Mouse (Mus musculus): ENCODE data around the gene Prss29. TPM values are rescaled to one million over a fixed set of nuclear protein-coding genes. Genes with fewer than 3 reads are reported as not detected.

Gene Prss29
- 0.65 and 1.5 TPM in 2 replicates for polyA plus RNA-seq (2012; ENCODE audit: low replicate concordance)

DNA sequence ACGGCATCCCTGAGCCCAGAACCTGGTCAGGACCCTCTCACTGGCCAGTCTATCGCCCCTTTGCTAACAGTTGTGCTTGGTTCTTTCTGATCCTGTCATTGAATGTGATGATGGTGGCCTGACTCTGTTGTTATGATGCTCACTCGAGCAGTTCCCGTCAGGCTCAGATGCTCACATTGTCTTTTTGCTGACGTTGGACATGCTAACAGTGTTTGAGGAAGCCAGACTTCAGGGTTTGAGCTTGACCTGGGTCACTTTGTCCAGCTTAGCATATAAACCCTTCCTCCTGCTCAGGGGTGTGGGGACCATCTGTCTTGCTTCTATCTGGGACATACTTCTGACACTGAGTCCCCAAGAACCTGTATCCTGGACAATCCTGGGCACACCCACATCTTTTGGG is at the start of gene Prss29:
Gene Prss29 (plus strand): TSS at position 301 of the 400 bp plus-strand sequence.

DNA sequence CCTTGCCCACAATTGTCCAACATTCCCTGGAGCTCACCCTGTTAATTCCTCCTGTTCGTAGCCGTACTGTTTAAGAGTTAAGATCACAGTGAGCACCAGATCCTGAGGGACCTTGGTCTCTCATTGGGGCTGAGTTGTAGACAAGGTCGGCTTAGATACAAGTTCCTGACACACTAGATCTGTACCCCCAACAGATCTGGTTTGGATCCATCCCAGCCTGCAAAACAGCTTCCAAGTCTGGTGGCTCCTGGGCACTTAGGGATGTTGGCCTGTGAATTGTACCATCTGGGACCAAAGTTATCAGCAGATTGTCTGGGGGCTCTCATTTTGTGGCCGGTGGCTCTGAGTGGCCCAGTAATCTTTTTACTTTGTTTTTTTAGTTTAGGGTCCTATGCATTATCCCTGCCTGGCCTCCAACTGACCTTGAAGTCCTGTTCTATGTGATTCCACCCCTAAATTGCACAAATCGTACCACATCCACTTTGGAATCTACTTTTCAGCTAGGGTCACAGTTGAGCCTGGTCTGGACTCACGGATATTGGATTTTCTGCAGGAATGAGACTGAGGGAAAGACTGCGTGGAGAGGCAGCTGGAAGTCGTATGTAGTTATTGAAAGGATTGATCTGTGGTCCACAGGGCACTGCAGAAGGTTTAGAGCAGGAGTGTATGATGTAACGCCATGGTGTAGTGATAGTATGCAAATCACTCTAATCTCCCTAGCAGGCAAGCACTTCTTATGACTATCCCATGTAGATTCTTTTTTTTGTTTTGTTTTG is 43.7 kb upstream of the Prss29 start, which contains the start of gene Ube2i:
Gene Ube2i (minus strand): TSS at position 52 of the 776 bp plus-strand sequence.

DNA sequence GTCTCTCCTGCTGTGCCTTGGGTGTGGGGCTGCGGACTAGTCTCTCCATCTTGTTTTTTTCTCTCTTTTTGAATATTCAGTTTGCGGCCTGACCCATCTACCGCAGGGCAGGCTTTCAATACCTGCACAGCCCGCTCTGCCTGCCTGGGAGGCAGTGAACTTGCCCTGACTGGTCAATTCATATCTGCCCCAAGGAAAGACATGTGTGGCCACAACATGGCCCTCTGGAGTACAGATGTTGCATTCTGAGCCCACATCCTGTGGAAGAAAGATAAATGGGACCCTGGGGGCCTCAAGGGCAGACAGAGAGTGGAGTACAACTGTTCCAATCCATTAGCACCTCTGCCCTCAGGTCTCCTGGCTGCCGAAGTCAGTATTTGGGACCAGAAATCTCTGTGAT is 20.4 kb upstream of the Prss29 start, which contains the start of gene Prss34:
Gene Prss34 (plus strand): TSS at position 301 of the 400 bp plus-strand sequence.

DNA sequence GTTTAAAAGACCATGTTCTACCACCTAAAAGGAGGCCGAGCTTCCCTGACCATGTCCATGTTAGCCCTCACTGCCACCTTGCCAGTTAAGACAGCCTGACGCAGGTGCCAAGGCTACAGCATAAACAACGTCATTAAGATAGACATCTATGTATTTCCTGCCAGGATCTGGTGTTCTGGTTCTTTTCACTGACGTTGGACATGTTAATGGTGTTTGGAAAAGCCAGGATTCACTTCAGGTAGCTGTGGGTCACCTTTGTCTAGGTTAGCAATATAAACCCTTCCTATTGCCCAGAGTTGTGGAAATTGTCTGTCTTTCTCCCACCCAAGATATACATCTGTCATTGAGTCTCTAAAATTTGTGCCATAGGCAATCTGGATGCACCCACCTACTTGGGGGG is 10.1 kb upstream of the Prss29 start, which contains the start of gene Prss28:
Gene Prss28 (plus strand): TSS at position 301 of the 400 bp plus-strand sequence.

DNA sequence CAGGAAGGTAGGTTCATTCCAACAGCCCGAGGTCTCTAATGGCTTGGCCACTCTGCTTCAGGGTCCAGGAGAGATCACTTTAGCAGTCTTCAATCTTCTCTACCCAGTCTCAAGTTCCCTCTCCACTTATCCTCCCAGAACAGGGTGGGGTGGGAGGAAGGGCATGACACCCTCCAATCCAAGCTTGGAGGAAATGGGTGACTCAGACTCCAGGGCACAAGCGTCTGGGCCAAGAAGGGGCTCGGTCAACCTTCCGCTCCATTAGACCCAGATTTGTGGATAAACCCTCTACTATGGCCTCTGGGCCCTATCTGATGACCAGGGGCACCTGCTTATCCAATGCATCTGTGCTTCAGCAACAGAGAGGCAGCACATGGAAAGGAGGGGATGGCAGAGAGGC is 27.0 kb downstream of the Prss29 start, which contains the start of gene Tpsab1:
Gene Tpsab1 (minus strand): TSS at position 101 of the 400 bp plus-strand sequence.

DNA sequence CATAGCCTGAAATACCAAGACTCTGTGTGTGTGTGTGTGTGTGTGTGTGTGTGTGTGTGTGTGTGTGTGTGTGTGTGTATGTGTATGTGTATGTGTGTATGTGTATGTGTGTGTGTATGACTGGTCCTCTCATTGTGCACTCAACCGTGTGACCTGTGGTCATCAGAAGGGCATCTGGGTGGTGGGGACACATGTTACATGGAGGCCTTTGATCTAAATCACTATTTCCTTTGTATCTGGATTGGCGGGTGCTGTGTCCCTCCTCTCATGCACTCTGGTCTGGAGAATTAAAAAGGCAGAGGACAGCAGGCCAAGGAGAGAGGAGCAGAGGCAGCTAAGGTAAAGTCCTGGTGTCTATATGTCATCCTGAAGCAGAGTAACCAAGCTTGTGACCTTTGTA is 47.6 kb downstream of the Prss29 start, which contains the start of gene Tpsb2:
Gene Tpsb2 (plus strand): TSS at position 301 of the 400 bp plus-strand sequence.

DNA sequence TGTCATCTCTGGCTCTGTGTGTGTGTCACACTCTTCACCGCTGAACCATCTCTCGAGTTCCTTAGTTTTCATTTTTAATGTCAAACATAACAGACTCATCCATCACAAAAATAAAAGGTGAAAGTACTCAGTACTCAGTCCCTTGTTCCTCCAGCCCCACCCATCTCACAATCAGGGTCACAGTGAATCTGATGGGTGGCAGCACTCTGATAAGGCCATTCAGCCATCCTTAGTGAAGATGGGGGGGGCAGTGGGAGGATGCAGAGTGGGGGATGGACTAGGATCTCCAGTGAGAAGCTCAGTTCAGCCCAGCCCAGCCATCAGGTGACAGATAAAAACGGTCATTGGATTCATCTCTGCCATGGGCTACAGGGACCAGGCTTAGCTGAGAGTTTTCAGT is 50.5 kb downstream of the Prss29 start, which contains the start of gene Tpsg1:
Gene Tpsg1 (plus strand): TSS at position 301 of the 400 bp plus-strand sequence.

Other genes starting within 250 kb of the Prss29 start
- 0.62 TPM in 1 of 2 replicates, not detected in the other for gene Tmem204, start 235.1 kb upstream of the Prss29 start, polyA plus RNA-seq (2012; ENCODE audit: low replicate concordance)
- 11.5 and 26.9 TPM in 2 replicates for gene Telo2, start 202.7 kb upstream of the Prss29 start, polyA plus RNA-seq (2012; ENCODE audit: low replicate concordance)
- not detected in 2 replicates for gene Ptx4, start 197.9 kb upstream of the Prss29 start, polyA plus RNA-seq (2012; ENCODE audit: low replicate concordance)
- gene Clcn7, start 185.3 kb upstream of the Prss29 start, polyA plus RNA-seq (2012; ENCODE audit: low replicate concordance), result 26.3 and 36.9 TPM in 2 replicates
- not detected in 2 replicates for gene Ccdc154, start 156.2 kb upstream of the Prss29 start, polyA plus RNA-seq (2012; ENCODE audit: low replicate concordance)
- not detected in 2 replicates for gene Gm38655, start 143.2 kb upstream of the Prss29 start, polyA plus RNA-seq (2012; ENCODE audit: low replicate concordance)
- 19.1 and 36.7 TPM in 2 replicates for gene BC003965, start 134.1 kb upstream of the Prss29 start, polyA plus RNA-seq (2012; ENCODE audit: low replicate concordance)
- 79.2 and 79.9 TPM in 2 replicates for gene Unkl, start 130.3 kb upstream of the Prss29 start, polyA plus RNA-seq (2012; ENCODE audit: low replicate concordance)
- 9.7 and 21.5 TPM in 2 replicates for gene Gnptg, start 78.5 kb upstream of the Prss29 start, polyA plus RNA-seq (2012; ENCODE audit: low replicate concordance)
- gene Tsr3, start 78.5 kb upstream of the Prss29 start, polyA plus RNA-seq (2012; ENCODE audit: low replicate concordance), result 11.0 and 15.2 TPM in 2 replicates
- gene Baiap3, start 62.3 kb upstream of the Prss29 start, polyA plus RNA-seq (2012; ENCODE audit: low replicate concordance), result 0.90 and 3.3 TPM in 2 replicates
- gene Ube2i, start 44.0 kb upstream of the Prss29 start, polyA plus RNA-seq (2012; ENCODE audit: low replicate concordance), result 203 and 276 TPM in 2 replicates
- 1.8 and 2.7 TPM in 2 replicates for gene Prss34, start 20.3 kb upstream of the Prss29 start, polyA plus RNA-seq (2012; ENCODE audit: low replicate concordance)
- not detected in 2 replicates for gene Prss28, start 10.0 kb upstream of the Prss29 start, polyA plus RNA-seq (2012; ENCODE audit: low replicate concordance)
- 0.87 and 3.6 TPM in 2 replicates for gene Tpsab1, start 26.9 kb downstream of the Prss29 start, polyA plus RNA-seq (2012; ENCODE audit: low replicate concordance)
- 2.0 and 20.1 TPM in 2 replicates for gene Tpsb2, start 47.7 kb downstream of the Prss29 start, polyA plus RNA-seq (2012; ENCODE audit: low replicate concordance)
- gene Tpsg1, start 50.6 kb downstream of the Prss29 start, polyA plus RNA-seq (2012; ENCODE audit: low replicate concordance), result 0.21 TPM in 1 of 2 replicates, not detected in the other
- gene Cacna1h, start 115.1 kb downstream of the Prss29 start, polyA plus RNA-seq (2012; ENCODE audit: low replicate concordance), result 6.5 and 17.3 TPM in 2 replicates
- not detected in 2 replicates for gene Tekt4, start 136.0 kb downstream of the Prss29 start, polyA plus RNA-seq (2012; ENCODE audit: low replicate concordance)
- gene Sstr5, start 178.6 kb downstream of the Prss29 start, polyA plus RNA-seq (2012; ENCODE audit: low replicate concordance), result 0.12 TPM in 1 of 2 replicates, not detected in the other

Data from hematopoietic multipotent progenitor cell, adult 10-12 weeks (in vitro differentiated cells).